Mouse (Mus musculus) lung, postnatal 0 days (tissue): ENCODE data around the gene Fam131c. TPM values are rescaled to one million over a fixed set of nuclear protein-coding genes. Genes with fewer than 3 reads are reported as not detected.
A peak's percentile ranks its signal among the peaks of the same experiment; 100 is the strongest.

Source experiments
- ATAC-seq: fragments of 200-750 bp; cut with Nextera tagmentation; 2 replicates; pipeline ENCODE4 v1.8.0; 2017; ENCODE audit warnings: moderate library complexity
- DNase-seq: peaks from one replicate; pipeline ENCODE4 v3.0.0-alpha.2; 2016; ENCODE audit warnings: low spot score
- H3K27ac ChIP-seq: fragments of 300-500 bp; sonication (generic); 2 replicates; pipeline ENCODE4 v1.5.1; 2014; ENCODE audit warnings: antibody characterized with exemption, mild to moderate bottlenecking, low read length, mixed read lengths
- H3K27me3 ChIP-seq: fragments of 300-500 bp; sonication (generic); replicated peaks from 2 replicates; pipeline ENCODE4 v1.6.1; 2014; ENCODE audit warnings: low read length, mixed read lengths; ENCODE audit not compliant: insufficient read depth
- H3K36me3 ChIP-seq: fragments of 300-500 bp; sonication (generic); 2 replicates; pipeline ENCODE4 v1.6.1; 2014; ENCODE audit warnings: low read length, mixed read lengths; ENCODE audit not compliant: insufficient read depth
- H3K4me1 ChIP-seq: fragments of 300-500 bp; sonication (generic); 2 replicates; pipeline ENCODE4 v1.6.1; 2014; ENCODE audit warnings: antibody characterized with exemption, low read depth, low read length, mixed read lengths; ENCODE audit not compliant: insufficient read depth
- H3K4me2 ChIP-seq: fragments of 300-500 bp; sonication (generic); replicated peaks from 2 replicates; pipeline ENCODE4 v1.6.1; 2014; ENCODE audit warnings: low read depth, mild to moderate bottlenecking, low read length, moderate library complexity, mixed read lengths
- H3K4me3 ChIP-seq: fragments of 300-500 bp; sonication (generic); 2 replicates; pipeline ENCODE4 v1.5.1; 2014; ENCODE audit warnings: low read depth, low read length
- H3K9ac ChIP-seq: fragments of 300-500 bp; sonication (generic); replicated peaks from 2 replicates; pipeline ENCODE4 v1.6.1; 2014; ENCODE audit warnings: low read depth, mild to moderate bottlenecking
- H3K9me3 ChIP-seq: fragments of 300-500 bp; sonication (generic); 2 replicates; pipeline ENCODE4 v1.6.1; 2016; ENCODE audit warnings: low read length, mixed read lengths
- CTCF ChIP-seq: IDR thresholded peaks from 2 replicates; pipeline ENCODE4 v1.5.1; 2016; ENCODE audit warnings: antibody characterized with exemption, mild to moderate bottlenecking
- EP300 ChIP-seq: IDR thresholded peaks from 2 replicates; pipeline ENCODE4 v1.6.1; 2016; ENCODE audit warnings: antibody characterized with exemption, mild to moderate bottlenecking, control low read depth
- WGBS: fragments of 180-500 bp; shearing (Covaris S2); extraction: QIAGEN DNeasy Blood & Tissue Kit; methylation state at CpG from one replicate; pipeline ENCODE4 v1.1.7; 2014; 5-methylcytosine and 5-hydroxymethylcytosine counted together
- polyA plus RNA-seq: library from polyadenylated mRNA; unstranded; fragments of >200 nt; fragmentation: Nextera tagmentation; extraction: Ambion mirVana; gene quantifications from 2 replicates; pipeline ENCODE4 v1.2.1, GENCODE M21; 2015

Fam131c gene
- polyA plus RNA-seq, 1 experiment from 2014 or later = 0.79 TPM

GRCm38 (mm10) chr4:141426796-141427745 is 59.1 kb downstream of the Fam131c start:
- Histone ChIP-seq H3K4me2 (no peak overlapping the region), H3K27ac (no peak overlapping the region), H3K4me1 (peaks cover 5% of the 10 kb centered on the region), H3K9me3 (no peaks in the 10 kb centered on the region), H3K36me3 (no peaks in the 10 kb centered on the region), H3K9ac (no peak overlapping the region), H3K4me3 (no peak overlapping the region), H3K27me3 (no peaks in the 10 kb centered on the region)
- DNase-seq (no peak), ATAC-seq (no peak)
- TF ChIP-seq EP300 = no peak
- no peak for TF ChIP-seq CTCF
- WGBS = 63% methylated on average over 10 of the region's 10 CpGs

GRCm38 (mm10) chr4:141427921-141428320 is 59.9 kb downstream of the Fam131c start:
- no peaks in the 10 kb centered on the region for H3K27me3 ChIP-seq
- 84% methylated on average over 13 of the region's 13 CpGs for WGBS
- no peak overlapping the region for H3K4me2 ChIP-seq
- no peak for ATAC-seq
- no peaks in the 10 kb centered on the region for H3K36me3 ChIP-seq
- H3K9me3 ChIP-seq = no peaks in the 10 kb centered on the region
- no peak for DNase-seq
- H3K27ac ChIP-seq = no peak overlapping the region
- H3K4me3 ChIP-seq = no peak overlapping the region
- H3K9ac ChIP-seq = no peak overlapping the region
- H3K4me1 ChIP-seq = peaks cover 5% of the 10 kb centered on the region
- no peak for TF ChIP-seq EP300
- TF ChIP-seq CTCF = no peak

- no peaks in the 10 kb centered on the region for H3K27me3 ChIP-seq
- H3K4me2 ChIP-seq = no peak overlapping the region
- H3K36me3 ChIP-seq = no peaks in the 10 kb centered on the region
- H3K9ac ChIP-seq = no peak overlapping the region
- DNase-seq = no peak
- H3K9me3 ChIP-seq = no peaks in the 10 kb centered on the region
- ATAC-seq = no peak
- H3K4me1 ChIP-seq = peaks cover 5% of the 10 kb centered on the region
- 78% methylated on average over 6 of the region's 6 CpGs for WGBS
- no peak overlapping the region for H3K4me3 ChIP-seq
- no peak for TF ChIP-seq CTCF
- no peak for TF ChIP-seq EP300
- no peak overlapping the region for H3K27ac ChIP-seq
Measured at GRCm38 (mm10) chr4:141429381-141429780, 61.4 kb downstream of the Fam131c start.

GRCm38 (mm10) chr4:141429847-141430246 is 61.8 kb downstream of the Fam131c start:
- DNase-seq (peak; percentile 57), ATAC-seq (no peak)
- Histone ChIP-seq H3K36me3 (no peaks in the 10 kb centered on the region), H3K9ac (no peak overlapping the region), H3K4me2 (no peak overlapping the region), H3K4me1 (peaks cover 5% of the 10 kb centered on the region), H3K9me3 (no peaks in the 10 kb centered on the region), H3K4me3 (no peak overlapping the region), H3K27ac (no peak overlapping the region), H3K27me3 (no peaks in the 10 kb centered on the region)
- TF ChIP-seq EP300 = no peak
- peak; percentile 75 for TF ChIP-seq CTCF
- WGBS = 48% methylated on average over 9 of the region's 9 CpGs

- Histone ChIP-seq H3K4me1 (no peaks in the 10 kb centered on the region; the same call in 1 of the 2 replicates), H3K9me3 (no peaks in the 10 kb centered on the region), H3K4me3 (no peak overlapping the region), H3K4me2 (no peak overlapping the region), H3K36me3 (no peaks in the 10 kb centered on the region), H3K27ac (no peak overlapping the region), H3K27me3 (no peaks in the 10 kb centered on the region), H3K9ac (no peak overlapping the region)
- ATAC-seq = peak; percentile 22; the same call in 1 of the 2 replicates
- WGBS = 40% methylated on average over 9 of the region's 9 CpGs
- TF ChIP-seq EP300 = no peak
- TF ChIP-seq CTCF = peak; percentile 90
- DNase-seq = peak; percentile 78
Measured at GRCm38 (mm10) chr4:141430997-141431396, 63.0 kb downstream of the Fam131c start.

GRCm38 (mm10) chr4:141432666-141433065 is 64.6 kb downstream of the Fam131c start:
- 45% methylated on average over 14 of the region's 14 CpGs for WGBS
- Histone ChIP-seq H3K4me3 (no peak overlapping the region), H3K27me3 (no peaks in the 10 kb centered on the region), H3K9ac (no peak overlapping the region), H3K9me3 (no peaks in the 10 kb centered on the region), H3K4me1 (no peaks in the 10 kb centered on the region), H3K27ac (no peak overlapping the region), H3K36me3 (no peaks in the 10 kb centered on the region), H3K4me2 (no peak overlapping the region)
- no peak for TF ChIP-seq EP300
- TF ChIP-seq CTCF = no peak
- ATAC-seq (no peak), DNase-seq (no peak)
